Mouse (Mus musculus) neural tube, embryonic 11.5 days (tissue): ENCODE results near the gene Lingo1. TPM values are rescaled to one million over a fixed set of nuclear protein-coding genes. Genes with fewer than 3 reads are reported as not detected.

Experiments
- ATAC-seq: fragments of 200-750 bp; cut with Nextera tagmentation; 2 replicates; pipeline ENCODE4 v1.8.0; 2017; ENCODE audit warnings: moderate number of reproducible peaks, mild to moderate bottlenecking, moderate TSS enrichment, moderate library complexity; ENCODE audit not compliant: insufficient read depth, low FRiP score, low TSS enrichment
- DNase-seq: peaks from one replicate; pipeline ENCODE4 v3.0.0-alpha.2; 2015; ENCODE audit warnings: low spot score
- H3K27ac ChIP-seq: fragments of 300-500 bp; sonication (generic); 2 replicates; pipeline ENCODE4 v1.5.1; 2014; ENCODE audit warnings: low read depth, mild to moderate bottlenecking, low read length
- H3K27me3 ChIP-seq: fragments of 300-500 bp; sonication (generic); 2 replicates; pipeline ENCODE4 v1.6.1; 2014; ENCODE audit warnings: mild to moderate bottlenecking, low read length, mixed read lengths; ENCODE audit not compliant: control insufficient read depth, insufficient read depth
- H3K36me3 ChIP-seq: fragments of 300-500 bp; sonication (generic); 2 replicates; pipeline ENCODE4 v1.6.1; 2014; ENCODE audit warnings: mild to moderate bottlenecking, low read length, moderate library complexity, mixed read lengths; ENCODE audit not compliant: control insufficient read depth, insufficient read depth
- H3K4me1 ChIP-seq: fragments of 300-500 bp; sonication (generic); 2 replicates; pipeline ENCODE4 v1.6.1; 2014; ENCODE audit warnings: low read length, mixed read lengths; ENCODE audit not compliant: control insufficient read depth, insufficient read depth
- H3K4me2 ChIP-seq: fragments of 300-500 bp; sonication (generic); 2 replicates; pipeline ENCODE4 v1.6.1; 2014; ENCODE audit warnings: low read depth, mild to moderate bottlenecking, moderate library complexity
- H3K4me3 ChIP-seq: fragments of 300-500 bp; sonication (generic); 2 replicates; pipeline ENCODE4 v1.5.1; 2014; ENCODE audit warnings: low read depth, low read length
- H3K9ac ChIP-seq: fragments of 300-500 bp; sonication (generic); 2 replicates; pipeline ENCODE4 v1.6.1; 2014; ENCODE audit warnings: mild to moderate bottlenecking, low read length
- H3K9me3 ChIP-seq: fragments of 300-500 bp; sonication (generic); 2 replicates; pipeline ENCODE4 v1.6.1; 2016; ENCODE audit warnings: low read length; ENCODE audit not compliant: control insufficient read depth
- WGBS: fragments of 180-500 bp; shearing (Covaris S2); extraction: QIAGEN DNeasy Blood & Tissue Kit; methylation state at CpG from one replicate; pipeline ENCODE4 v1.1.7; 2014; 5-methylcytosine and 5-hydroxymethylcytosine counted together
- polyA plus RNA-seq: library from polyadenylated mRNA; unstranded; fragments of >200 nt; fragmentation: Nextera tagmentation; extraction: Ambion mirVana; gene quantifications from 2 replicates; pipeline ENCODE4 v1.2.1, GENCODE M21; 2014

Gene Lingo1
- polyA plus RNA-seq, result 12.2 and 14.7 TPM in 2 replicates

GRCm38 (mm10) chr9:56795721-56796655, at the start of gene Lingo1:
Lingo1 (minus strand) TSS chr9:56796468.
- peak; percentile 67 for ATAC-seq

GRCm38 (mm10) chr9:56844644-56845043, 48.4 kb upstream of the Lingo1 start:
- Histone ChIP-seq H3K9ac (no peak overlapping the region), H3K4me2 (no peak overlapping the region)
- WGBS, result 69% methylated on average over 8 of the region's 8 CpGs

More at GRCm38 (mm10) chr9:56795721-56796655, at the start of gene Lingo1:
- Histone ChIP-seq H3K27ac (peak within 1 kb of the TSS; percentile 56), H3K27me3 (peaks cover 45% of the 10 kb centered on the region), H3K9ac (peak within 1 kb of the TSS; percentile 39), H3K4me1 (peaks cover 8% of the 10 kb centered on the region; the same call in 1 of the 2 replicates), H3K4me2 (peak within 1 kb of the TSS; percentile 87), H3K9me3 (no peaks in the 10 kb centered on the region), H3K36me3 (no peaks in the 10 kb centered on the region), H3K4me3 (peak within 1 kb of the TSS; percentile 53)
- DNase-seq, result peak; percentile 56
- WGBS, result under 1% methylated on average over 69 of the region's 88 CpGs

GRCm38 (mm10) chr9:56843679-56844188, 47.5 kb upstream of the Lingo1 start:
- no peak overlapping the region for H3K9ac ChIP-seq
- 34% methylated on average over 7 of the region's 7 CpGs for WGBS

More at GRCm38 (mm10) chr9:56844644-56845043, 48.4 kb upstream of the Lingo1 start:
- H3K27me3 ChIP-seq, result no peaks in the 10 kb centered on the region
- H3K27ac ChIP-seq, result no peak overlapping the region
- no peaks in the 10 kb centered on the region for H3K9me3 ChIP-seq
- no peak overlapping the region for H3K4me3 ChIP-seq
- no peaks in the 10 kb centered on the region for H3K36me3 ChIP-seq
- no peak for DNase-seq
- no peak for ATAC-seq
- peaks cover 11% of the 10 kb centered on the region for H3K4me1 ChIP-seq

GRCm38 (mm10) chr9:56842303-56842719, 46.0 kb upstream of the Lingo1 start:
- no peak overlapping the region for H3K9ac ChIP-seq
- ATAC-seq, result peak; percentile 48; the same call in 1 of the 2 replicates
- peak overlapping the region; percentile 1; the same call in 1 of the 2 replicates for H3K4me2 ChIP-seq
- no peaks in the 10 kb centered on the region for H3K9me3 ChIP-seq
- no peaks in the 10 kb centered on the region for H3K36me3 ChIP-seq
- peaks cover 11% of the 10 kb centered on the region for H3K4me1 ChIP-seq
- WGBS, result 8% methylated on average over 3 of the region's 3 CpGs
- DNase-seq, result peak; percentile 50
- H3K27me3 ChIP-seq, result no peaks in the 10 kb centered on the region
- peak overlapping the region; percentile 50; the same call in 1 of the 2 replicates for H3K27ac ChIP-seq
- H3K4me3 ChIP-seq, result no peak overlapping the region

More at GRCm38 (mm10) chr9:56843679-56844188, 47.5 kb upstream of the Lingo1 start:
- peaks cover 11% of the 10 kb centered on the region for H3K4me1 ChIP-seq
- H3K36me3 ChIP-seq, result no peaks in the 10 kb centered on the region
- H3K27ac ChIP-seq, result no peak overlapping the region
- no peaks in the 10 kb centered on the region for H3K27me3 ChIP-seq
- H3K4me2 ChIP-seq, result no peak overlapping the region
- H3K9me3 ChIP-seq, result no peaks in the 10 kb centered on the region
- DNase-seq, result peak; percentile 65
- ATAC-seq, result no peak
- no peak overlapping the region for H3K4me3 ChIP-seq

GRCm38 (mm10) chr9:56841864-56842263, 45.6 kb upstream of the Lingo1 start:
- Histone ChIP-seq H3K9me3 (no peaks in the 10 kb centered on the region), H3K4me3 (no peak overlapping the region), H3K27ac (peak overlapping the region; percentile 50; the same call in 1 of the 2 replicates), H3K27me3 (no peaks in the 10 kb centered on the region), H3K4me2 (no peak overlapping the region; the same call in 1 of the 2 replicates), H3K9ac (no peak overlapping the region), H3K36me3 (no peaks in the 10 kb centered on the region), H3K4me1 (peaks cover 11% of the 10 kb centered on the region)
- ATAC-seq, result no peak
- no peak for DNase-seq

- Histone ChIP-seq H3K27ac (no peak overlapping the region), H3K27me3 (no peaks in the 10 kb centered on the region), H3K4me1 (peaks cover 11% of the 10 kb centered on the region), H3K4me3 (no peak overlapping the region), H3K9me3 (no peaks in the 10 kb centered on the region), H3K9ac (no peak overlapping the region), H3K4me2 (no peak overlapping the region), H3K36me3 (no peaks in the 10 kb centered on the region)
- DNase-seq (no peak), ATAC-seq (no peak)
- WGBS, result 67% methylated on average over 5 of the region's 5 CpGs
Observed at GRCm38 (mm10) chr9:56840721-56841120, 44.5 kb upstream of the Lingo1 start.

- Histone ChIP-seq H3K9me3 (no peaks in the 10 kb centered on the region), H3K36me3 (no peaks in the 10 kb centered on the region), H3K4me2 (no peak overlapping the region), H3K9ac (no peak overlapping the region), H3K27ac (no peak overlapping the region), H3K4me3 (no peak overlapping the region), H3K27me3 (no peaks in the 10 kb centered on the region), H3K4me1 (no peaks in the 10 kb centered on the region)
- 78% methylated on average over 5 of the region's 5 CpGs for WGBS
- ATAC-seq, result no peak
- no peak for DNase-seq
Observed at GRCm38 (mm10) chr9:56835152-56835551, 38.9 kb upstream of the Lingo1 start.

- H3K27me3 ChIP-seq, result no peaks in the 10 kb centered on the region
- H3K9me3 ChIP-seq, result no peaks in the 10 kb centered on the region
- no peak overlapping the region for H3K9ac ChIP-seq
- DNase-seq, result no peak
- no peak overlapping the region for H3K27ac ChIP-seq
- no peaks in the 10 kb centered on the region for H3K4me1 ChIP-seq
- H3K36me3 ChIP-seq, result no peaks in the 10 kb centered on the region
- ATAC-seq, result no peak
- H3K4me2 ChIP-seq, result no peak overlapping the region
- 35% methylated on average over 6 of the region's 6 CpGs for WGBS
- H3K4me3 ChIP-seq, result no peak overlapping the region
Observed at GRCm38 (mm10) chr9:56832900-56833299, 36.6 kb upstream of the Lingo1 start.
